Mouse (Mus musculus): ENCODE results near the gene Alox5. TPM values are rescaled to one million over a fixed set of nuclear protein-coding genes. Genes with fewer than 3 reads are reported as not detected.

The Alox5 gene
- total RNA-seq, 2 experiments from 2014 or later = 11.8 to 13.9 TPM

DNA sequence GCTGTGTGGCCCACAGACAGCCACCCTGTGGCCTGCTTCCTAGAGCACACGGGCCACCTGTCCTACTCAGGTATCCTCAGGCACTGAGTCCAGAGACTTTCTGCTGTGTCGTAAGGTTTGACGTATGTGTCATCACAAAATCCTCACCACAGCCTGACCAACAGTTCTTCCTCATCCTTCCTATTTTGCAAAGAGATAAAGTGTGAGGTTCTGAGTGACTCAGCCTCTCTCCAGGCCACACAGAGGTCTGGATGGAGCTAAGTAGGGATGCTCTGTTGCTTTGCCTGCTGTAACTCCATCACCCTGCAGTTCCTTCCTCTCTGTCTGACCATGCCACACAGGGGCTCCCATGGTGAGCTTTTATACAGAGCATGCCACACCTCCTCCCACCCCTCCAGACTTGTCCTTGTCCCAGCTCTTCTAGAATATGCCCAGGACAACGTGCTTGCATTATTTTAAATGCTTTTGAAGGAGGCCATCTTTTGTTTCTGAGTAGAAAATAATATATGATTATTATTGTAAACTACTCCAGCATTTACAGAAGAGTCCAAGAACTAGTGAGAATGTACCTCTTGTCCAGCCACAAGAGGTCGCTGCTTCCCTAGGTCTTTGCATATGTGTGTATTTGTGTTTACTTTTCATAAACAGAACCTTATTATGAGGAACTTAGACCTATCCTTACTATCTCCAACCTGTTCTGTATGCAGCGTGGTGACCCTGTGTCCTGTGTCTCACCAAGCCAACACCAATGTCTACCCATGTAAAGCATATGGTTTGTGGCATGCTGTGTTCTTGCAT is 43.3 kb downstream of the Alox5 start:
- DNase-seq = peak in 1 of 2 experiments; percentile 53

DNA sequence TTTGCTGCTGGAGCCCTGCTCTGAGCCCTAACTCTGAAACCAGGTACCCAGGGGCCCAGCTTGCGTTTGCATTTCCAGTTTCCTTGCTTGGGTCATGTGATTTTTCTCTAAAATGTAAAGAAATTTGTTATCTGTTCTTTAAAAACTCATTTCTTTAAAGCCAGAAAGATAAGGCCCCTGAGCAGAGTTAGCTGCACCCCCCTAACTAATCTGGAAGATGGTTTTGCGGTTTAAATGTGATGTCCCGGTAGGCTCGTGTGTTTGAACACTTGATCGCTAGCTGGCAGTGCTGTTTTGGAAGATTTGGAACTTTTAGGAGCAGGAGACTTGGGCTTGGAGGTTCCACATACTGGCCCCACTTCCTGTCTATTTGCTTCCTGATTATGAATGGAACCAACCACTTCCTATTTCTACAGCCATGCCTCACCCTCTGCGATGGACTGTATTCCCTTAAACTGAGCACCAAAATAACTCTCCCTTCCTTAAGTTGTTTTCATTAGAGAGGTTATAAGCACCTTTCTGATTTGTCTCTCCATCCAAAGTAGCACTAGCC is 44.9 kb downstream of the Alox5 start:
- no peak for DNase-seq

DNA sequence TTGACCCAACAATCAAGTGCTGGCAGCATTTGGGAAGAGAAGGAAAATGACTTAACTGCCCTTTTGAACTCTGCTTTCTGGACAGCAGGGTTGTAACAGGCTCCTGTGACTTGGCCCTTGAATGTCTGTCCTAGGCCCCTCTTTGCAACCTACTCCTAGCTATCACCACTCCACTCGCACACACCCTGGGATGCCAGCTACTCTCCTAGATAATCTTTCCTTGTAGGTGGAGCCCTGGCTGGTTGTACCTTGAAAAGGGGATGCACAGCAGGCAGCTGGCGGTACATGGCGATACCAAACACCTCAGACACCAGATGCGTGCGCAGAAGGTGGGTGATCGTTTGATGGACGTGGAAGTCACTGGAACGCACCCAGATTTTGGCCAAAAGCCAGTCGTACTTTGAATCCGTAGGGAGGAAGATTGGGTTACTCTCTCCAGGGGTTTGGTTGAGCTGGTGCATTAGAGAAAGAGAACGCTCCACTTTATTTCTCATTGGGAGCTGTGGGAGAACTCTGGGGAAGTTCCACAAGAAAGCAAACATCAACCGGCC is 45.8 kb downstream of the Alox5 start:
- no peak for DNase-seq

DNA sequence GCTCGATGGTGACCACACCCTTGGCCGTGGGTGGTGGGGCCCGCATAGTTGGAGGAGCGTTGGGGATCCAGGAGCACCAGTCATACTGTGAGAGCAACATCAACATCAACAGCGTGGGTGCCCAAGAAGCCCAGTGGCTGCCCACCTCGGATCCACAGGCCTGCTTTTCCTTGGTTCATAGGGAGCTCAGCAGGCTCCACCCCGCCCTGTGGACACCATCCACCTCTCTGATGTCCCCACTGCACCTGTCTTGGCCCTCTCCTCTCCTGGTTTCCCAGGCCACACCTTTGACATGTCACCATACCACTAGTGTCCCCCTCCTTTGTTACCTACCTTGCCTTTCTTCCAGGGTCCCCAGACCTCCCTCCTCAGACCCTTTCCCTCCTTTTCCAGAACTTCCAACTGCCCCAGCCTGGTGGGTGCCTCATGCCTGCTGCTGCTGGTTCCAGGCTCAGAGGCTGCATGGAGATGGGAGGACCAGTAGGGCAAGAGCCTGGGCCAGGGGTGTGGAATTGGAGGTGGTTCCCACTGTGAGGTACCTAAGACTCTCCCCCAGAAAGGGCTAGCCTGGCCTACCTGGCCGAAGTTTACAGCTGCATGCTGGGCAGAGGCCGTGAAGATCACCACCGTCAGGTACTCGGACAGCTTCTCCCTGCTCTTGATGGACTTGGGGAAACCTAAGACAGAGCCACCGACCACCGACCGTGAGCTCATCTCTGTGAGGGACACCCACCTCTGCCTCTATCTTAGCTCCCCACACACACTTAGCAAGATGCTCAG is 48.2 kb downstream of the Alox5 start:
- no peak for DNase-seq

DNA sequence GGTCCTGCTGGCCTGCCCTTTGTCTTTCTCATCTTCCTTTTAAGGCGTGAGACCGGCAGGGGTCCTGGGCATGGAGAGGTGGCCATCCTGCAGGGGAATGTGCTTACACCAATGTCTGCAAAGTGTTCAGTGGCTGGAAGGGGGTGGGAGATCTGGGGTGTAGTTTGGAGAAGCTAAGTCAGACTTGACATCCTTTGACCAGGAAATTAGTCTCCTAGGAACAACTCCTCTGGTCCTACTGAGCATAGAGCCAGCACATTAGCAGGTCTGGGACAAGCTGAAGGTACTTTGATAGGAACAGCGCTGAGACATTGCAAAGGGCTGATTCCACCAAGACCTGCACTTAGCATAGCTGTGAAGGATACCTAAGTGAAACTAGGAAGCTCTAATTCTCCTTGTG is 49.3 kb downstream of the Alox5 start:
- DNase-seq = no peak

DNA sequence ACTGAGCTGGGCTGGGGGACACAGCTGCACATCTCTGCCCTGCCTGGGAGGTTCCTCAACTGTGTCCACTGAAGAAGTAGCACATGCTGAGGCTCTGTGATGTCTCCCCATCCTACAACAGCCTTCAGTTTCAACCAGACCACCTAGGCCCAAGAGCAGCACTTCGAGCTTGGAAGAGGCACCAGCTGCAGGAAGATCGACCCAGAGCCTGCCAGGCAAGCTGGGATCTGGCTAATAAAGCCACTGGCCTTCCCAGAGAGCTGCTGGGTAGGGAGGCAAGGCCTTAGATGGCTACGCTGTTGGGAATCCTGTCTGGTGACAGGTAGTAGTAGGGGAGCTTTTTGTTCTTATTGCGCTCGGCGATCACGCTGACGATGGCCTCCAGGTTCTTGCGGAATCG is 50.5 kb downstream of the Alox5 start:
- DNase-seq = no peak

DNA sequence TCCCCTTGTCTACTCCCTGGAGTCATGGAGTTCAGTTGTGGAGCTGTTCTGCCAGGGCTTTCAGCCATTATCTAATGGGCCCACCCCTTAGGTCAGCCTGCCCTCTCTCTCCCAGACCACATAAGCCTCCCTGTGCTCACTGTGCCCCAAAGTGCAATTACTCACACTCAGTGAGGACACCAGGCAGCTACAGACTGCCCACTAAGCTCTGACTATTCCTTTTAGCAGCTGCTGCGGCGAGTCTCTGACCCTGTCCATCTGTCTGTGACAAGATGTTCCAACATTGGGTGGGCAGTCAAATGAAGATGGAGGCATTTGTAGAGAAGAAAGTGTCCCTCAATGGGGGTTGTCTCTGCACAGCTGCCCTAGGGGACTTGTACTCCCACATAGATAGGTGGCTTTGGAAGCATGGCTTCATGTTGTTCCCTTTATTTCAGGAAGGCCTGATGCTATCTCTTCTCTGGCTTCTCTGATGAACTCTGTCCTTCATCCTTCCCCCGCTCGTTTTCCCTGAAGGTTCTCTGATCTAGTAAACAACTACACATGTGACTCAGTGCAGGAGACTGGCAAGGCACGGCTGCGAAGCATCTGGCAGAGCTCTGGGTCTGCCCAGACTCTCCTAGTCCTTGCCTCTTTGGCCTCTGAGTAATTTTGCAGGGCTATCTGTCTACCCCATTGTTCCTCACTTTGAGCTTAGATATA is 52.9 kb downstream of the Alox5 start:
- DNase-seq = no peak

DNA sequence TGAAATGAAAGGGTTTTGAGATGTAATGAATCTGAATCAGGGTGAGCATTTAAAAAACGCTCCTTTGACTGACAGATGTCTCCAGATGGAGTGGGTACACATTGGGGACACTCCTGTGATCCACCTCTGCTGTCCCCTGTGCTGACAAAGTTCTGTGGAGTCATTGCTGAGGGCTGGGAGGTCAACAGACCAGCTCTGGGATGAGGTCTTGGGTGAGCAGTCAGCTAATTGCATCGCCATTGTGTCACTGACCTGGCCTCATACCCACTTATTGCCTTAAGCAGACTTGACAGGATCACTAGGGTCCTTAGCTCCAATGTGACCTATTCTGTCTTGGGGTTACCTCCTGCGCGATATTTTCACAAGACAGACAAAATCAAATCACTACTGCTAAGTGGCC is 53.8 kb downstream of the Alox5 start:
- no peak for DNase-seq

DNA sequence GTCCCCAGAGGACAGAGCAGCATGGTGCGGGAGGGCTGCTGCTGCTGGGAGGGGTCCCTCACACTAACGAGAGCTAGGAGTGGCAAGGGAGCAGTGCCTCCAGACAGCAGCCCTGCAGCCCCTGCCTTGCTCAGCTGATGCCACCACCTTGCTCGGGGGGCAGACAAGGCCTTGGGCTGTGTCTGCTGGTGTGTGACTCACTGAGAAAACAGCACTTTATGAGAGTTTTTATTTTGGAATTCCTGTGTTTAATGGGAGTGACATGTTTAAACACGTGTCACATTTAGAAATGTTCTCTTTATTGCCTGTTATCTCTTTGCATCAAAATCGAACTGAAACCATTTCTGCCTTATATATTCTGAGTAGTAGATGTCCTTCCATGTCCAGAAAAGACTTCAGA is 54.3 kb downstream of the Alox5 start:
- no peak for DNase-seq

DNA sequence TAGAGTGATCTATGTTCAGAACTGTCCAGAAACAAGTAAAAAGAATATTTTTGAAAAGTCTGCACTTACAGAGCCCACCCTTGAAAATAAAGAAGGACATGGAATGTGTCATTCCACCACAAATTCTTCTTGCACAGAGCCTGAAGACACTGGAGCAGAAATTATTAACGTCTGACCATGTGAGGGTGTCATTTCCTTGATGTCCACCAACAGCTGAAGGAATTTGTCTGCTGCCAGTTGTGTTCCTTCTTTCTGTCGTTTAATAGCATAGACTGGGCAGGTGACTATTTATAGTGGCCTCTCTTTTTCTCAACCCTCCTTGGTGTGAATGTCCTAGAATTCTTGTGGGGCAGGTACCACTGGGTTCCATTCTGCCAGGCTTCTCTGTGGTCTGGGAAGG is 54.8 kb downstream of the Alox5 start:
- no peak for DNase-seq

DNA sequence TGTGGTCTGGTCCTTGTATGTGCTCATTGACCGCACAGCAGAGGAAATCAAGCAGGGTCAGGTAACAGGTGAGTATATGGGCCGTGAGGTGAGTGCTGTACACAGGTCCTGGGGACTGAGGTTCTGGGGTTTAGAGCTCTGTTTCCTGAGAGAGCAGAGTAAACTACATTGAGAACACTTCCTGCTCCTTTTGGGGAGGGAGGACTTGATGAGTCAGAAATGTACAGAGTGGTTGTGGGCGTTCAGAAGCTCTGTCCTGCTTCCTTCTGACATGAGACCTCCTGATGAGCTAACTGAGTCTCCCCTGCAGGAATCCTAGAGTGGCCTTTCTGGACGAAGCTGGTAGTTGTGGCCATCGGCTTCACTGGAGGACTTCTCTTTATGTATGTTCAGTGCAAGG is 55.3 kb downstream of the Alox5 start:
- no peak for DNase-seq

DNA sequence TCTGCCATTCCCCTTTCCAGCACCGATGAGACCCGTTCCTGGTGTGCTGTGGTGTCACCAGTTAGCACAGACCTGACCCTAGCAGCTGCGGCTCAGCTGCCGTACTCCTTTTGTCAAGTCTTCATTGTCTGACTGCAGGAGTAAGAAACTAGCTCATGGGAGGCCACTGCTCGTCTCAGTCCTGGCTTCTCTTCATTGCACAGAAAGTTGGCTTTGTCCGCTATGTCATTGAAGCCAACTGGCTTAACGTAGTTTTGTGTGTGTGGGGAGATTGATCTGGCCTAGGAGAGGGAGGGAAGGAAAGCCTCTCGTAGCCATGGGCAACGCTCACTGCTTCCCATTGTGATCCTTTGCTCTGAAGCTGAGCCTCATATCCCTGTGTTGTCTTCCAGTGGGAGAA is 55.7 kb downstream of the Alox5 start:
- no peak for DNase-seq

DNA sequence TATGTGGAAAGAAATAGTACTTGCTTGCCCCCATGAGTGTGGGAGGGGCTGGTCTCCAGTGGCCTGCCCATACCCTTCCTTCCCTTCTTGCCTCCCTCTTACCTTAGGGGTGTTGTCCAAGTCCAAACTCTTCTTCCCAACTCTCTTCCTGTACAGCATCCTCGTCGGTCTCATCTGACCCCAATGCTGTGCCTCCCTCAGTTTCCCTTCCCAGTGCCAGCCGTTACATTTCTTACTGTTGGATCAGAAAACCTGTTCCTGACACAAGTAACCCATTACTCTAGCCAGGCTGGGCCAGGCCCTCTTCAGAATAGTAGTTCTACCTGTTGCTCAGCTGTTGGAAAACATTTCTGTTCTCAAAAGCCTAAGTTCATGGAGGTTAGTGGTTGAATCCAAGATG is 58.6 kb downstream of the Alox5 start:
- DNase-seq = no peak

DNA sequence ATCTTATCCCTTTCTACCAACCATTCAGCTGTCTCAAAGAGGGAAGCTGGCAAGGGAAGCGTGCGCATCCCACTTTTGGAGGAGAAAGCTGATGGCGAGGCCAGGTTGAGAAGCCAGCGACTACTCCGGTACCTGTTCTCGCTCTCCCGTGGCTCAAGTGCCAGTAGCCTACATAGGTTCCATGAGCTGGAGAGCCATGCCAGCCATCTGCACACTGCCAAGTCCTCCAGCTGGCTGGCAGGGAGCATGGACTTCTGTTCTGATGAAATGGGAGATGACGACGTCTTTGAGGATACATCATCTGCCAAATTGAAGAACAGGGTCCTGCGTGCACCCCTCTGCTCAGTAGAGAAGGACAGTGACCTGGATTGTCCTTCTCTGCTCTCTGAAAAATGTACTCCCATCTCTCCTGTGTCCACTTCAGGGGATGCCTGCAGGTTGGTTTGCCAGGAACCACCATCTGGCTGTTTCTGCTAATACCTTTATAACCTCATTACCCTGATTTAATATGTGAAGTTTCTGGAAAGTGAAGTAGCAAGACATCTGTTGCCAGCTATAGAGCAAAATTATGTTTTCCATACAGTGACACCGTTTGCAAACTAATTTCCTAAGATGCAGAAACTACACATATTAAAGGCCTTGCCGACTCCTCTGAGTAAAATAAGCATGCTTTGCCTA is 59.1 kb downstream of the Alox5 start:
- no peak for DNase-seq

DNA sequence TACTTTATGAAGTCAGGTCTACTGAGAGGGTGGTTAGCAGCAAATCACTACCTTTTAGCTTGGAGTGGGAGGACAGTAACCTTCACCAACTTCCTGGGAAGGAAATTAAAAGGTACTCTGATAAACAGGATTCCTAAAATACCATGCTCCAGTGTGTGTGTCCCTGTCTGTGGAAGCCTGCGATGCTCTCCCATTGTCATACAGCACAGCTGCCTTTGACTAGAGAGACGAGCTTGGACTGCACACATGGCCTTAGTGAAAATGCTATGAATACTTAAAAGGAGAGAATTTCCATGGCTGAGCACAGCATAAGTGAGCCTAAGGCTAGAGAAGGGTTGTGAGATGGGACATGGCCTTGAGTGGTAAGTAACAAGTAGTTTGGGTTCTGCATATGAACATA is 62.8 kb downstream of the Alox5 start:
- DNase-seq = no peak

DNA sequence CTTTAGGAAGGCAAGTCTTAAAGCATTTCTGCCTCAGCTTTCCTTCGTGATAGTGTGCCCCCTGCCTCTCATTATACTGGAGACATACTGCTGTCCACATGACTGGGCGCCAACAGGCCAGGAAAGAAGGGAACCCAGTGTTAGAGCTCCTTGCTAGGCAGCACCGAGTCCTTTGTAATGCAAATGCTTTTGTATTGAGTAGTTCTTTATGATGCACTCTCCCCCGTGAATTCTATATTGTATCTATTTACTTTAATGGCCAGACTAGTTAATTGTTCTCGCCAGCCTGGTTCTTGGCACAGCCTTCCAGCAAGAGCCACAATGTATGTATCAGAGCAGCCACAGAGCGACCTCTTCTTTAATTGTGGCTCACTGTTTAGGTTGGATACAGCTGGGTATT is 63.4 kb downstream of the Alox5 start:
- DNase-seq = no peak

DNA sequence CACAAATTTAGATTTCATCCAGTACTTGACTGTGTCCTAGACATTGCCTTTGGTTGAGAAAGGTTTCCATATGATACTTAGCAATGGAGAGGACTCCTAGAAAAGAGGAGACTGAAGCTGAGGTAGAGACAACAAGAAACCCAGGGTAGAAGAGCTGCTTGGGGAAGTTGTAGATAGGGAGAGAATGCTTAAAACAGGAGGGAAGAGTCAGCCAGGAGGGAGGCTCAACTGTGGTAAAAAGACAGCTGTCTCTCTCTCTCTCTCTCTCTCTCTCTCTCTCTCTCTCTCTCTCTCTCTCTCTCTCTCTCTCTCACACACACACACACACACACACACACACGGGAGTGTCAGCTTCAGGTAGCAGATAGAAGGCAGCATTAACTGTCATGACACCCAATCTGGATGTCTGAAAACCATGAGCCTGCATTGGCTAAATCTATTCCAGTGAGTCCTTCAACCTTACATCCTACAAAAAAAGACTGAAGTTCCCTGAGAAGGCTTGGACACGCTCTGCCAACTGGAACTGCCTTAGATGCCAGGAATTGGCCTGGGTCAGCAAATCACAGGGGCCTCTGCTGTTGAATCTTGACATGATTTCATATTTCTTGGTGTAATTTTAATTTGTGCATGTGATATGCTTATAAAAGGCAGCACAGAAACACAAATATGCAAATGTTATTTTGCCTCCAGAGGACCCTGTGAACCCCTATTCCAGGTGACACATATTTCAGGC is 65.9 kb downstream of the Alox5 start:
- DNase-seq = no peak

DNA sequence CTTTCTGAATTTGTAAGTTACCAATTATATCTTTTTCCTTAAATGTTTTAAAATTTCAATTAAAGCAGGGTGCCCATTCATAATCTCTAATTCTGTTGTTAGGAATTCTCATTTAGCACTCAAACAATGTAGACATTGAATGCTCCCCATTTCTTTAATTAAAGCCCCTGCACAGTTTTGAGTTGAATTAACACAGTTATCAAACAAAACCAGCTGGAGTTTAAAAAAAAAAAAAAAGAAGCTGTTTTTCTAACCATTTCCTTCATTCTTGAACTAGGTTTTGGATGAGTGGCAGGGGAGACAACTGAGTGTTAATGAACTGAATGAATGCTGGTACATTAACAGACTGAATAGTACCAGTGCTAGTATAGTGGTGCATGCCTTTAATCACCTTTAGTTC is 71.5 kb downstream of the Alox5 start:
- no peak for DNase-seq

DNA sequence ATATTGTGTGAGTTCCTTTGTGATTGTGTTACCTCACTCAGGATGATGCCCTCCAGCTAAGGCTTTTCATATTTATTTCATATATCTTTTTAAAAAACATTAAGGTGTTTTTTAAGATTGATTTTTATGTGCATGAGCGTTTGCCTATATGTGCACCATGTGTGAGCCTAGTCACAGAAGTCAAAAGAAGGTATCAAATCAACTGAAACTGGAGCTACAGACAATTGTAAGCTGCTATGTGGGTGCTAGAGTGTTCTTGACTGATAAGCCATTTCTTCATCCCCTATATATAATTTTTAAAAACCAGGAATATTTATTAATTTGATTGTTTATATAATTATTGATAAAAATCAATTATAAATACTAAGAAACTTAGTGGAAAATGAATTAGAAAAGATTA is 72.9 kb downstream of the Alox5 start:
- DNase-seq = no peak

DNA sequence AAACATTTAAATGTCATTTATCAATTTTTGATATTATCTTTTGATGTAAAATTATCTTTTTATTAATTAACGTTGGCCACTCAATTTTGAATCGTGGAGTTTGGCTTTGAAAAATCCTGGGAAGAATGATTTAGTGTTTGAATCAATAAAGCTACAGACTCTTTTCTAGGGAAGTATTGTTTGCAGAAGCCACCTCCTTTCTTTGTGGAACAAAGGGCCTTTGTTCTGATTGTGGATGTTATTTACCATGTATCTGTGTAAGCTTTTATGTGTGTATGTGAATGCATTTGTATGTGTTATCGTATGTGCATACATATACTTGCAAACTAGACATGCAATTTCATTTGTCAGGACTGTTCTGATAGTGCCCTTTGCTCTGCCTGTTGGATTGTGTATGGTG is 74.5 kb downstream of the Alox5 start:
- DNase-seq = no peak

DNA sequence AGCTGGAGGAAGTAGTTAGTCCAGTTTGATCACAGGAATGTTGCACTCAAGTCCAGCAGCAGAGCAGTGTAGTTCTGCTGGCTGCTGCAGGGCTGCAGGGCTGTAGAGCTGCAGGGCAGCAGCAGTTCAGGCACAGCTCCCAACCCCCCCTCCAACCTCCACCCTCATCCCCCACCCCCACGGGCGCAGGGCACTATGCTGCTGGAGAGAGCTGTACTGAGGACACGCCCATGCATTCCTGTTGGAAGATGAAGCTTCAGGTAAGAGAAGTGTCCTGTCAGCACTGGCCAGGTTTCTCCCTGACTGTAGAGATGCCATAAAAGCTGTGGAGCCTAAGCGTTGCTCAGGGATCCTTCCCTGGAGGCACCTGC is 74.9 kb downstream of the Alox5 start:
- DNase-seq = no peak
